In genomic region chr13:60759136-60759535, GRCm38 (mm10) we compare ENCODE assay signal across 10 mouse cellular contexts. TPM values are rescaled to one million over a fixed set of nuclear protein-coding genes. Genes with fewer than 3 reads are reported as not detected.
DNase-seq lines count a peak whose midpoint lies in the region; ATAC-seq lines count a peak whose summit lies in the region.
"Had no signal": no experiment of that assay in that cellular context is flagged by ENCODE, and none has a peak within 500 bp of the region (broad histone marks: within the 10 kb centered on the region; RNA-seq: fewer than 3 reads in every experiment).

No protein-coding gene starts in this region.

- H3K27me3 ChIP-seq in embryonic facial prominence, embryonic 14.5 days (replicated peaks; ENCODE audit: control insufficient read depth, insufficient read depth, low read length), result no peaks in the 10 kb centered on the region
- H3K27me3 ChIP-seq: liver, embryonic 15.5 days; stomach, embryonic 15.5 days had no signal

- DNase-seq in cerebellum, adult 18-20 months, result peak; percentile 12 to 22
- DNase-seq in cerebellum, adult 11 months, result no peak
- peak; percentile 60 to 72 for DNase-seq in layer of hippocampus, postnatal 10 days (ENCODE audit: low spot score in 2 of 2)
- DNase-seq in layer of hippocampus, adult 9-11 months, result no peak
- peak; percentile 53 for DNase-seq in MN1 (ENCODE audit: low spot score)
- DNase-seq in embryonic facial prominence, embryonic 14.5 days (ENCODE audit: low spot score), result peak; percentile 48
- peak; percentile 29 for DNase-seq in lung, postnatal 25 days (ENCODE audit: low spot score)
- DNase-seq in spleen, postnatal 4 days (ENCODE audit: low spot score in 2 of 2), result no peak

- H3K4me3 ChIP-seq in embryonic facial prominence, embryonic 14.5 days (ENCODE audit: low read depth, low read length), result no peak overlapping the region
- H3K4me3 ChIP-seq: liver, embryonic 15.5 days; stomach, embryonic 15.5 days had no signal

- no peaks in the 10 kb centered on the region for H3K9me3 ChIP-seq in embryonic facial prominence, embryonic 14.5 days (ENCODE audit: control insufficient read depth, low read length)
- H3K9me3 ChIP-seq: liver, embryonic 15.5 days; stomach, embryonic 15.5 days had no signal

- H3K36me3 ChIP-seq in embryonic facial prominence, embryonic 14.5 days (ENCODE audit: control insufficient read depth, insufficient read depth, low read length), result peaks cover 38% of the 10 kb centered on the region

- WGBS in embryonic facial prominence, embryonic 14.5 days, result 39% methylated on average over 6 of the region's 6 CpGs

- no peak overlapping the region for H3K4me2 ChIP-seq in embryonic facial prominence, embryonic 14.5 days (ENCODE audit: low read depth, low read length)
- H3K4me2 ChIP-seq: liver, embryonic 15.5 days; stomach, embryonic 15.5 days had no signal

- no peak overlapping the region for H3K27ac ChIP-seq in embryonic facial prominence, embryonic 14.5 days (replicated peaks; ENCODE audit: low read depth, low read length)
- H3K27ac ChIP-seq: liver, embryonic 15.5 days; stomach, embryonic 15.5 days had no signal

- no peak overlapping the region for H3K9ac ChIP-seq in embryonic facial prominence, embryonic 14.5 days (ENCODE audit: low read depth, low read length)
- H3K9ac ChIP-seq: liver, embryonic 15.5 days; stomach, embryonic 15.5 days had no signal

- no peaks in the 10 kb centered on the region for H3K4me1 ChIP-seq in embryonic facial prominence, embryonic 14.5 days (ENCODE audit: control insufficient read depth, insufficient read depth, low read length)
- H3K4me1 ChIP-seq: liver, embryonic 15.5 days; stomach, embryonic 15.5 days had no signal

- no peak for ATAC-seq in embryonic facial prominence, embryonic 14.5 days (ENCODE audit: low read depth)

RNA-seq across cellular contexts. Expression of gene BC051665, which starts 27.0 kb away (rescaled TPM):
- total RNA-seq in layer of hippocampus, postnatal 10 days (2021), result not detected
- not detected in 2 replicates for polyA plus RNA-seq in embryonic facial prominence, embryonic 14.5 days (2014; fragmentation: Nextera tagmentation; extraction: Ambion mirVana)
- polyA plus RNA-seq: liver, embryonic 15.5 days; stomach, embryonic 15.5 days had no signal

RNA-seq across cellular contexts. Expression of gene Ctsll3, which starts 43.5 kb away (rescaled TPM):
- not detected for total RNA-seq in layer of hippocampus, postnatal 10 days (2021)
- polyA plus RNA-seq in embryonic facial prominence, embryonic 14.5 days (2014; fragmentation: Nextera tagmentation; extraction: Ambion mirVana), result 0.58 TPM in 1 of 2 replicates, not detected in the other
- polyA plus RNA-seq: liver, embryonic 15.5 days; stomach, embryonic 15.5 days had no signal

Comparison
In these comparisons a context has a peak if more than half of its experiments do, and no peak if none do; other contexts are left out.
1. DNase-seq: peak in cerebellum, adult 18-20 months (2 of 2), layer of hippocampus, postnatal 10 days (2 of 2), MN1 (single experiment), embryonic facial prominence, embryonic 14.5 days (single experiment) and lung, postnatal 25 days (single experiment); none in cerebellum, adult 11 months (single experiment), layer of hippocampus, adult 9-11 months (single experiment) and spleen, postnatal 4 days (0 of 2).